Comparison of ENCODE assay signal across 15 mouse cellular contexts in the genomic region with DNA sequence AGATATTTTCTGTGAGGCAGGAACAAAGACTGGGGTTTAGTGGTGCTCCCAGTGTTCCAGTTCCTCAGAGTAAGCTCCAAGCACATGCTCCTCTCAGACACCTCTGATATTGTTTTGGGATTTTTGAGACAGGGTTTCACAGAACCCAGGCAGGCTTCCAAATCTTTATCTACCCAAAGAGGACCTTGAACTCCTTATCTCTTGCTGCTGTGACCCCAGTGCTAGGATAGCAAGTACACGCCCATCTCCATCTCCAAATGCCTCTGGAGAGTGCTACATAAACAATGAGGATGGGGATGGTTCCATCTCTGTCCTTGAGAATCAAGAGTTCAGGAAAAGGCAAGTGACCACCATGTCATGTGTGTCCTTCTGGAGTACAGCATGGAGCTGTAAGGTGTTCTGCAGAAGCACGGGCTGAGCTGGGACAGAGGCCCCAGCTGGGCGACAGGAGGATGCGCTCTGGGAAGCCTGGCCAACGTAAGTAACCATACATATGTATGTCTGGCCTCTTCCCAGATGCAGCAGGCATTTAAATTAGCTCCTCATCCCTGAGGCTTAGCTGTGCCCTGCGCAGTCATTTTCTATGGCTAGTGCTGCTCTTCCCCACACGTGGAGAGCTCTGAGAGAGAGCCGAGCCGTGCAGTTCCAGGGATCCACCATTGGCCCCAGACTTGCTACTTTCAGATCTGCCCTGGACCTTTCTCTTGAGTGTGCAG. TPM values are rescaled to one million over a fixed set of nuclear protein-coding genes. Genes with fewer than 3 reads are reported as not detected.
DNase-seq lines count a peak whose midpoint lies in the region; ATAC-seq and TF ChIP-seq lines count a peak whose summit lies in the region.
"Had no signal": no experiment of that assay in that cellular context is flagged by ENCODE, and none has a peak within 500 bp of the region (broad histone marks: within the 10 kb centered on the region; RNA-seq: fewer than 3 reads in every experiment).

No protein-coding gene starts in this region.

- ATAC-seq in heart, embryonic 12.5 days (ENCODE audit: insufficient number of reproducible peaks, low FRiP score) = 0 out of 2 replicates have a peak, but pooled peaks have one; percentile 44
- peak; percentile 77 for ATAC-seq in midbrain, embryonic 12.5 days (ENCODE audit: low FRiP score, low read depth)
- ATAC-seq in midbrain, postnatal 0 days (ENCODE audit: low FRiP score) = no peak
- no peak; the same call in 1 of the 2 replicates for ATAC-seq in forebrain, postnatal 0 days

- WGBS in heart, embryonic 12.5 days = 76% methylated on average over 9 of the region's 9 CpGs
- WGBS in midbrain, embryonic 12.5 days = 57% methylated on average over 9 of the region's 9 CpGs
- WGBS in midbrain, postnatal 0 days = 40% methylated on average over 9 of the region's 9 CpGs
- 81% methylated on average over 9 of the region's 9 CpGs for WGBS in limb, embryonic 10.5 days
- 65% methylated on average over 9 of the region's 9 CpGs for WGBS in forebrain, postnatal 0 days

- no peaks in the 10 kb centered on the region for H3K36me3 ChIP-seq in heart, embryonic 12.5 days
- H3K36me3 ChIP-seq in midbrain, embryonic 12.5 days = no peaks in the 10 kb centered on the region
- H3K36me3 ChIP-seq in midbrain, postnatal 0 days (ENCODE audit: insufficient read depth, low read length) = no peaks in the 10 kb centered on the region
- no peaks in the 10 kb centered on the region for H3K36me3 ChIP-seq in limb, embryonic 10.5 days
- H3K36me3 ChIP-seq in forebrain, postnatal 0 days (ENCODE audit: insufficient read depth) = no peaks in the 10 kb centered on the region
- H3K36me3 ChIP-seq: forebrain, embryonic 10.5 days; hindbrain, embryonic 15.5 days had no signal

- H3K9me3 ChIP-seq in heart, embryonic 12.5 days (replicated peaks) = no peaks in the 10 kb centered on the region
- H3K9me3 ChIP-seq in midbrain, embryonic 12.5 days = no peaks in the 10 kb centered on the region
- H3K9me3 ChIP-seq in midbrain, postnatal 0 days (ENCODE audit: low read length) = no peaks in the 10 kb centered on the region
- no peaks in the 10 kb centered on the region for H3K9me3 ChIP-seq in limb, embryonic 10.5 days (replicated peaks)
- H3K9me3 ChIP-seq in forebrain, postnatal 0 days (ENCODE audit: low read length) = no peaks in the 10 kb centered on the region
- H3K9me3 ChIP-seq: forebrain, embryonic 10.5 days; hindbrain, embryonic 15.5 days had no signal

- DNase-seq in heart, postnatal 14 days = no peak
- no peak for DNase-seq in midbrain, postnatal 0 days (ENCODE audit: low spot score)
- DNase-seq in limb, embryonic 10.5 days (ENCODE audit: low spot score) = no peak
- peak; percentile 12 for DNase-seq in telencephalon, adult 2 months (ENCODE audit: low read depth, low spot score)
- no peak for DNase-seq in forebrain, postnatal 0 days
- DNase-seq: adrenal gland, adult 2 months; cerebellum, adult 9-11 months; kidney, adult 2 months; kidney, postnatal 4 days; layer of hippocampus, postnatal 36 days had no signal

- H3K27me3 ChIP-seq in heart, embryonic 12.5 days (replicated peaks) = no peaks in the 10 kb centered on the region
- no peaks in the 10 kb centered on the region for H3K27me3 ChIP-seq in midbrain, embryonic 12.5 days
- no peaks in the 10 kb centered on the region for H3K27me3 ChIP-seq in midbrain, postnatal 0 days (ENCODE audit: insufficient read depth, low read length)
- peaks cover 3% of the 10 kb centered on the region; the same call in 1 of the 2 replicates for H3K27me3 ChIP-seq in limb, embryonic 10.5 days (ENCODE audit: low read depth, poor library complexity, severe bottlenecking)
- H3K27me3 ChIP-seq in forebrain, postnatal 0 days (ENCODE audit: insufficient read depth, low read length) = no peaks in the 10 kb centered on the region
- H3K27me3 ChIP-seq: hindbrain, embryonic 15.5 days had no signal

- 0 out of 2 replicates have a peak, but pooled peaks cover 12% of the 10 kb centered on the region for H3K4me1 ChIP-seq in heart, embryonic 12.5 days (replicated peaks)
- H3K4me1 ChIP-seq in midbrain, embryonic 12.5 days = no peaks in the 10 kb centered on the region; the same call in 1 of the 2 replicates
- H3K4me1 ChIP-seq in midbrain, postnatal 0 days (ENCODE audit: insufficient read depth, low read length) = 0 out of 2 replicates have a peak, but pooled peaks cover 3% of the 10 kb centered on the region
- H3K4me1 ChIP-seq in limb, embryonic 10.5 days = peaks cover 9% of the 10 kb centered on the region; the same call in 1 of the 2 replicates
- H3K4me1 ChIP-seq in forebrain, postnatal 0 days (ENCODE audit: insufficient read depth) = no peaks in the 10 kb centered on the region
- H3K4me1 ChIP-seq: hindbrain, embryonic 15.5 days had no signal

- no peak for TF ChIP-seq CTCF in midbrain, postnatal 0 days (IDR thresholded peaks at IDR 0.05)
- no peak for TF ChIP-seq CTCF in forebrain, postnatal 0 days (IDR thresholded peaks at IDR 0.05; ENCODE audit: low read depth)

- intact Hi-C loops in heart, postnatal 14 days (cut with DNase I) = no loop called here

- no peak overlapping the region; the same call in 1 of the 2 replicates for H3K4me3 ChIP-seq in heart, embryonic 12.5 days
- H3K4me3 ChIP-seq in midbrain, embryonic 12.5 days = no peak overlapping the region
- H3K4me3 ChIP-seq in midbrain, postnatal 0 days (ENCODE audit: low read depth, low read length) = no peak overlapping the region
- no peak overlapping the region for H3K4me3 ChIP-seq in limb, embryonic 10.5 days
- no peak overlapping the region for H3K4me3 ChIP-seq in forebrain, postnatal 0 days (ENCODE audit: low read depth, low read length)
- H3K4me3 ChIP-seq: forebrain, embryonic 10.5 days; hindbrain, embryonic 15.5 days had no signal

- H3K27ac ChIP-seq in heart, embryonic 12.5 days (ENCODE audit: poor library complexity, severe bottlenecking) = no peak overlapping the region
- 0 out of 2 replicates have a peak overlapping the region, but pooled peaks have one; percentile 6 for H3K27ac ChIP-seq in midbrain, embryonic 12.5 days (replicated peaks)
- no peak overlapping the region for H3K27ac ChIP-seq in midbrain, postnatal 0 days (ENCODE audit: low read depth, low read length)
- H3K27ac ChIP-seq in limb, embryonic 10.5 days = peak overlapping the region; percentile 30; the same call in 1 of the 2 replicates
- no peak overlapping the region for H3K27ac ChIP-seq in forebrain, postnatal 0 days (ENCODE audit: low read depth, low read length)
- H3K27ac ChIP-seq: forebrain, embryonic 10.5 days; hindbrain, embryonic 15.5 days; liver, embryonic 14.5 days had no signal

- no peak overlapping the region for H3K4me2 ChIP-seq in heart, embryonic 12.5 days
- no peak overlapping the region for H3K4me2 ChIP-seq in midbrain, embryonic 12.5 days (replicated peaks)
- no peak overlapping the region for H3K4me2 ChIP-seq in midbrain, postnatal 0 days (ENCODE audit: low read depth, low read length, poor library complexity, severe bottlenecking)
- no peak overlapping the region for H3K4me2 ChIP-seq in forebrain, postnatal 0 days (ENCODE audit: low read depth)
- H3K4me2 ChIP-seq: hindbrain, embryonic 15.5 days had no signal

- H3K9ac ChIP-seq in heart, embryonic 12.5 days = no peak overlapping the region
- no peak overlapping the region for H3K9ac ChIP-seq in midbrain, embryonic 12.5 days (replicated peaks)
- H3K9ac ChIP-seq in midbrain, postnatal 0 days (replicated peaks; ENCODE audit: low read length, poor library complexity, severe bottlenecking) = no peak overlapping the region
- no peak overlapping the region for H3K9ac ChIP-seq in forebrain, postnatal 0 days
- H3K9ac ChIP-seq: hindbrain, embryonic 15.5 days; liver, embryonic 14.5 days had no signal

RNA-seq across cellular contexts. Expression of a gene that starts 34.8 kb away (rescaled TPM):
- polyA plus RNA-seq in heart, embryonic 12.5 days (2016; fragmentation: Nextera tagmentation; extraction: Ambion mirVana) = 6.2 and 7.7 TPM in 2 replicates
- total RNA-seq in heart, postnatal 14 days (2021) = 10 to 100 TPM; 14.6 to 31.6 TPM
- polyA plus RNA-seq in midbrain, embryonic 12.5 days (2016; fragmentation: Nextera tagmentation; extraction: Ambion mirVana) = 7.9 and 10.0 TPM in 2 replicates
- 37.3 and 40.4 TPM in 2 replicates for total RNA-seq in midbrain, postnatal 0 days (2014; rRNA removed)
- polyA plus RNA-seq in midbrain, postnatal 0 days (2015; fragmentation: Nextera tagmentation; extraction: Ambion mirVana) = 4.8 and 5.6 TPM in 2 replicates
- 5.8 and 9.7 TPM in 2 replicates for polyA plus RNA-seq in limb, embryonic 10.5 days (2016; fragmentation: Nextera tagmentation; extraction: Ambion mirVana)
- 28.2 and 37.3 TPM in 2 replicates for total RNA-seq in forebrain, postnatal 0 days (2014; rRNA removed)
- 5.5 and 7.6 TPM in 2 replicates for polyA plus RNA-seq in forebrain, postnatal 0 days (2015; fragmentation: Nextera tagmentation; extraction: Ambion mirVana)

Comparison
In these comparisons a context has a peak if more than half of its experiments do, and no peak if none do; other contexts are left out.
1. ATAC-seq: peak in heart, embryonic 12.5 days (single experiment) and midbrain, embryonic 12.5 days (single experiment); none in midbrain, postnatal 0 days (single experiment) and forebrain, postnatal 0 days (single experiment).
2. H3K27ac ChIP-seq: peak in midbrain, embryonic 12.5 days (single experiment) and limb, embryonic 10.5 days (single experiment); none in heart, embryonic 12.5 days (single experiment), midbrain, postnatal 0 days (single experiment) and forebrain, postnatal 0 days (single experiment).